Mouse (Mus musculus) heart, postnatal 4 days (tissue): ENCODE data around the gene Mcm3. TPM values are rescaled to one million over a fixed set of nuclear protein-coding genes. Genes with fewer than 3 reads are reported as not detected.
A peak's percentile ranks its signal among the peaks of the same experiment; 100 is the strongest.
"Not testable (repeated sequence)": the region's sequence is repeated elsewhere in the genome, so short reads cannot be mapped to it uniquely, and the experiment has no call there.

ENCODE experiments used
- DNase-seq: peaks from one replicate; pipeline ENCODE4 v3.0.0; 2021
- total RNA-seq, 2 experiments: library from RNA; stranded (reverse); gene quantifications; 2 replicates each; pipeline ENCODE4 v1.2.3; 2021

Gene Mcm3
- total RNA-seq, 2 experiments from 2014 or later = 63.0 to 63.7 TPM

GRCm38 (mm10) chr1:20801682-20802390 lies 18.3 kb downstream of the Mcm3 start:
- DNase-seq = peak; percentile 11

GRCm38 (mm10) chr1:20801275-20801674 lies 18.8 kb downstream of the Mcm3 start:
- no peak for DNase-seq

- no peak for DNase-seq
Observed at GRCm38 (mm10) chr1:20795178-20795577, 24.9 kb downstream of the Mcm3 start.

GRCm38 (mm10) chr1:20794760-20795159 lies 25.4 kb downstream of the Mcm3 start:
- DNase-seq = no peak

- no peak for DNase-seq
Observed at GRCm38 (mm10) chr1:20791414-20791813, 28.7 kb downstream of the Mcm3 start.

GRCm38 (mm10) chr1:20790517-20790916 lies 29.6 kb downstream of the Mcm3 start, which contains the start of gene Il17f:
TSS of gene Il17f (minus strand) at chr1:20790617.
- not testable (repeated sequence) for DNase-seq

GRCm38 (mm10) chr1:20788419-20788818 lies 31.7 kb downstream of the Mcm3 start:
- no peak for DNase-seq

- DNase-seq = no peak
Observed at GRCm38 (mm10) chr1:20787046-20787445, 33.1 kb downstream of the Mcm3 start.

GRCm38 (mm10) chr1:20778366-20778765 lies 41.7 kb downstream of the Mcm3 start:
- no peak for DNase-seq

GRCm38 (mm10) chr1:20774026-20774730 lies 45.9 kb downstream of the Mcm3 start:
- DNase-seq = not testable (repeated sequence)

GRCm38 (mm10) chr1:20766526-20766925 lies 53.6 kb downstream of the Mcm3 start:
- no peak for DNase-seq

GRCm38 (mm10) chr1:20761411-20761810 lies 58.7 kb downstream of the Mcm3 start:
- no peak for DNase-seq

- no peak for DNase-seq
Observed at GRCm38 (mm10) chr1:20760331-20760730, 59.8 kb downstream of the Mcm3 start.

GRCm38 (mm10) chr1:20759799-20760198 lies 60.3 kb downstream of the Mcm3 start:
- no peak for DNase-seq

GRCm38 (mm10) chr1:20757586-20757985 lies 62.5 kb downstream of the Mcm3 start:
- DNase-seq = no peak

- DNase-seq = no peak
Observed at GRCm38 (mm10) chr1:20754439-20754838, 65.7 kb downstream of the Mcm3 start.

Other genes starting within 250 kb of the Mcm3 start
- not detected for gene Pkhd1, start 202.2 kb downstream of the Mcm3 start, total RNA-seq
- gene Il17a, start 89.4 kb downstream of the Mcm3 start, total RNA-seq = not detected
- gene Il17f, start 29.7 kb downstream of the Mcm3 start, total RNA-seq = under 1 TPM in 1 of 2 experiments, not detected in 1; 0.47 TPM
- 1 to 10 TPM; 2.4 TPM for gene Paqr8, start 70.3 kb upstream of the Mcm3 start, total RNA-seq
- gene Efhc1, start 131.3 kb upstream of the Mcm3 start, total RNA-seq = 1 to 10 TPM in 1 of 2 experiments, under 1 TPM in 1; 0.60 to 1.0 TPM